Mouse (Mus musculus): ENCODE measurements around the gene Rdh16f2. TPM values are rescaled to one million over a fixed set of nuclear protein-coding genes. Genes with fewer than 3 reads are reported as not detected.

The Rdh16f2 gene
- total RNA-seq, 4 experiments from 2014 or later, result not detected

Other genes with a start within 250 kb of the Rdh16f2 start
- gene Lrp1, start 245.3 kb upstream of the Rdh16f2 start, total RNA-seq (2022), result 10 to 100 TPM; 25.5 to 45.5 (median 36.3) TPM
- 10 to 100 TPM; 14.1 to 15.3 (median 14.2) TPM for gene Stat6, start 223.5 kb upstream of the Rdh16f2 start, total RNA-seq (2022)
- gene Nemp1, start 199.6 kb upstream of the Rdh16f2 start, total RNA-seq (2022), result 1 to 10 TPM; 2.0 to 2.6 (median 2.3) TPM
- 1 to 10 TPM; 2.1 to 3.6 (median 2.8) TPM for gene Nab2, start 197.9 kb upstream of the Rdh16f2 start, total RNA-seq (2022)
- not detected for gene Myo1a, start 161.3 kb upstream of the Rdh16f2 start, total RNA-seq (2022)
- gene Tac2, start 142.0 kb upstream of the Rdh16f2 start, total RNA-seq (2022), result not detected
- 1 to 10 TPM; 6.0 to 8.1 (median 6.4) TPM for gene Zbtb39, start 126.9 kb upstream of the Rdh16f2 start, total RNA-seq (2022)
- gene Gpr182, start 114.7 kb upstream of the Rdh16f2 start, total RNA-seq (2022), result under 1 TPM; 0.34 to 0.48 (median 0.42) TPM
- gene Rdh1, start 106.8 kb upstream of the Rdh16f2 start, total RNA-seq (2022), result under 1 TPM in 1 of 4 experiments, not detected in 3; 0.11 TPM
- gene Rdh16f1, start 106.7 kb upstream of the Rdh16f2 start, total RNA-seq (2022), result under 1 TPM in 2 of 4 experiments, not detected in 2; 0.48 to 0.75 TPM
- under 1 TPM in 3 of 4 experiments, not detected in 1; 0.12 to 0.58 (median 0.56) TPM for gene Rdh9, start 90.1 kb upstream of the Rdh16f2 start, total RNA-seq (2022)
- under 1 TPM in 1 of 4 experiments, not detected in 3; 0.11 TPM for gene Rdh16, start 65.3 kb upstream of the Rdh16f2 start, total RNA-seq (2022)
- gene Rdh19, start 16.5 kb upstream of the Rdh16f2 start, total RNA-seq (2022), result not detected
- under 1 TPM in 1 of 4 experiments, not detected in 3; 0.40 TPM for gene Rdh7, start 22.3 kb downstream of the Rdh16f2 start, total RNA-seq (2022)
- gene Sdr9c7, start 32.0 kb downstream of the Rdh16f2 start, total RNA-seq (2022), result not detected
- not detected for gene Hsd17b6, start 141.1 kb downstream of the Rdh16f2 start, total RNA-seq (2022)
- gene Prim1, start 148.7 kb downstream of the Rdh16f2 start, total RNA-seq (2022), result 1 to 10 TPM in 1 of 4 experiments, under 1 TPM in 3; 0.40 to 1.0 (median 0.45) TPM
- 100 to 1,000 TPM; 367 to 418 (median 380) TPM for gene Naca, start 169.1 kb downstream of the Rdh16f2 start, total RNA-seq (2022)
- gene Ptges3, start 192.5 kb downstream of the Rdh16f2 start, total RNA-seq (2022), result 10 to 100 TPM; 70.5 to 81.9 (median 74.5) TPM
- gene Atp5b, start 216.8 kb downstream of the Rdh16f2 start, total RNA-seq (2022), result 1,000 to 10,000 TPM; 3,262 to 3,916 (median 3,403) TPM
- 10 to 100 TPM; 11.3 to 13.9 (median 12.6) TPM for gene Baz2a, start 225.1 kb downstream of the Rdh16f2 start, total RNA-seq (2022)